Mouse (Mus musculus): ENCODE results near the gene Anxa1.

Gene Anxa1

DNA sequence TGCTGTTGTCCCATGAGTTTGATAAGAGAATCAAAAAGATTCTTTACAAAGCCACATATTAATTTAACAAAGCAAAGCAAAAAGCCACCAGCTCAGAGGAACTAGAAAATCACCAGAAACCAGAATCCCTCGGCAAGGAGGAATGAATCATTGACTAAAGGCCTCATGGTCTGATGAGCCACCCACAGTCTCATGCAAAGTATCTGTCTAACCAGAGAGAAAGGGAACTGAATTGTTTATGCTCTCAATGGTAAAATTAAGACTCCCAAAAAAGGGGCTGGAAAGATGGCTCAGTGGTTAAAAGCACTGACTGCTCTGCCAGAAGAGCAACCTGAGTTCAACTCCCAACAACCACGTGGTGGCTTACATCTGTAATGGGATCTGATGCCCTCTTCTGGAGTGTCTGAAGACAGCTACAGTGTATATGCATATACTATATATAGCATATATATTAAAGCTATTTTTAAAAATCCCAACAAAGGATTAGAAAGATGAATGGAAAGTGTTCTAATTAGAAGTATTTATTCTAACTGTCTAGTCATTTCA is 9.5 kb downstream of the Anxa1 start:
- no peak for DNase-seq (ENCODE audit: low spot score in 2 of 2)

DNA sequence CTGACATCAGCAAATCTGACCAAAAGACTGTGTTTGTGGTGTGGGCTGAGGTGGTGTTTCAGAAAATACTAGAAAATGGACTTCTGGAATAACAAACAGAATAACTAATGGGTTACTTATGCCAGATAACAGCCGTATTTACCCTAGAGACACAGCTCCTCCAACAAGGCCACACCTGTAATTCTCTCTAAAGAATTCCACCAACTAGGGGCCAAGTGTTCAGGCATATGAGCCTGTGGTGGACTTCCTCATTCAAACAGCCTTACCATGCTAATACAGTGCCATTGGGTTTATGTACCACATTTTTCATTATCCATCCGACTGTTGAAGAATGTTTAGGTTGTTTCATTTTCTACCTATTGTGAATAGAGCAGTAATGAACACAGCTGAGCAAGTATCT is 20.6 kb downstream of the Anxa1 start:
- no peak for DNase-seq (ENCODE audit: low spot score in 2 of 2)

DNA sequence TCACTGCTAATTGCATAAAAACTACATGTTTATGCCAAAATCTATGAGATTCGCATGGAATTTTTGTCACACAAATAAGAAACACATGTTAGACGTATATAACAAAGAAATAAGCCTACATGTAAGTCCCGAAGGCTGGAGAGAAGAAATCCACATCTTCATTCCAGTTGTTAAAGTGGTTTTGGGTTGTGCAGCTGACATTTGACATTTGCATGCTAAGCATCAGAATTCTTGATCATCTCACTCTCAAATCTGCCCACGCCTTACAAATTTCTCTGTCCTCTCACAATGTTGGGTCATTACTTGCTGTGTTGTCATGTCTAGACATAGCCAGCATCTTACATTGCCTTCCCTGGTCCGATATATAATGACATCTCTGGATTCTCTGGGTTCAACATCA is 24.2 kb downstream of the Anxa1 start:
- DNase-seq (ENCODE audit: low spot score in 2 of 2), result no peak

DNA sequence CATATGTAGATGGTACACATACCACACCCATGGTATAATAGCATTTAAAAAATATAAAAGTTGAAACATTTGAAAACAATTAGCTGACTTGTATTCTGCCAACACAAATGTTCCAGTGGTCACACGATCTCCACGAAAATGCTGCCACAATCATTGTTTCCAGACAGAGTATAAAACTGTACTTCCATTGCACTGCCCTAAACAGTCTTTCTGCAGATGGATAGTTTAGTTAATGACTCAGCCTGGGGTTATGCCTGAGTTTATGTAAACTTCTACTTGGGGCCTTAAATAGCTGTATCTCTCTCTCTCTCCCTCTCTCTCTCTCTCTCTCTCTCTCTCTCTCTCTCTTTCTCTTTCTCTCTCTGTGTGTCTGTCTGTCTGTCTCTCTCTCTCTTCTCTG is 24.7 kb downstream of the Anxa1 start:
- DNase-seq (ENCODE audit: low spot score in 2 of 2), result no peak

DNA sequence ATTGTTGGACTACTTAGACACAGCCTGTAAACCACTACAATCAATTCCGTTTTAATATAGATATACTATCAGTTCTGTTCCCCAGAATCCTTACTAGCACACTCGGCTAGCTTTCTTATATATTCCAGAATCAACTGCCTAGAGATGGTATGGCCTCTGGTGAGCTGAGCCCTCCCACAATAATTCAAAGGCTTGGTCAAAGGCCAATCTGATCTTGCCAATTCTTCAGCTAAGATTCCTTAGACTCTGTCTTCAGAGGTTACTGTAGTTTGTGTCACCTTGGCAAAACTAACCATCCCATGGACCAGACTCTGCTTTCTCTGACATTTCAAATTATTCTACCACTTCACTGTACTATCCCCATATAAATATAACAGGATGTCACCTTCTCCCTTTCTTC is 25.4 kb downstream of the Anxa1 start:
- DNase-seq (ENCODE audit: low spot score in 2 of 2), result no peak

DNA sequence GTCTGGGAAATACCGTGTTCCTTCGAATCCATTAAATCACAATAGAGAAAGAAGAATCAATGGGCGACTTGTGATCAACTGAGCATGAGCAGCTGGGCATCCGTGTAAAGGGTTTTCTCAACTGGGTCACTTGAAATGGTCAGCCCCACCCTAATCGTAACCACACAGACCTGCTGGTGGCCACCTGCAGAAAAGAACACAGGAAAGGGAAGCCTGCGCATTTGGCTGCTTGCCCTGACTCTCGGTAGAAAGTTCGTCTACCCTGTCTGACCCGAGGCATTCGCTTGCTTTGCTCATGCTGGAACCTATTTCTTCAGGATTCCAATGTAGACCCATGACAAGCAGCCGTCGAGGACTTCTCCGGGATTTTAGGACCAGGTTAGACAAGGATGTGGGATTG is 25.8 kb downstream of the Anxa1 start:
- no peak for DNase-seq (ENCODE audit: low spot score in 2 of 2)

DNA sequence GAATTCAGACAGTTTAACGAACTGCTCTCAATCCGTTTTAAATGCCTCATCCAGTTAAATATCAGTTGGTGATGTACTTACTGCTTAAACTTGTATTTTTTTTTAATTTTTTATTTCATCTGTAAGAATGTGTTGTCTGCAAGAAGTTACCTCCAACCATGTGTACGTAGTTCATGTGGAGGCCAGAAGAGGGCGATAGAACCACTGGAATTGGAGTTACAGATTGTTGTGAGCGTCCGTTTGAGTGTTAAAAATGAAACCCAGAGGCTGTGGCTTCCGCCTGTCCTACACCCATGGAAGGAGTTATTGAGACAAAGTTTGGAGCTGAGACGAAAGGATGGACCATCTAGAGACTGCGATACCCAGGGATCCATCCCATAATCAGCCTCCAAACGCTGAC is 27.5 kb downstream of the Anxa1 start:
- no peak for DNase-seq (ENCODE audit: low spot score in 2 of 2)

DNA sequence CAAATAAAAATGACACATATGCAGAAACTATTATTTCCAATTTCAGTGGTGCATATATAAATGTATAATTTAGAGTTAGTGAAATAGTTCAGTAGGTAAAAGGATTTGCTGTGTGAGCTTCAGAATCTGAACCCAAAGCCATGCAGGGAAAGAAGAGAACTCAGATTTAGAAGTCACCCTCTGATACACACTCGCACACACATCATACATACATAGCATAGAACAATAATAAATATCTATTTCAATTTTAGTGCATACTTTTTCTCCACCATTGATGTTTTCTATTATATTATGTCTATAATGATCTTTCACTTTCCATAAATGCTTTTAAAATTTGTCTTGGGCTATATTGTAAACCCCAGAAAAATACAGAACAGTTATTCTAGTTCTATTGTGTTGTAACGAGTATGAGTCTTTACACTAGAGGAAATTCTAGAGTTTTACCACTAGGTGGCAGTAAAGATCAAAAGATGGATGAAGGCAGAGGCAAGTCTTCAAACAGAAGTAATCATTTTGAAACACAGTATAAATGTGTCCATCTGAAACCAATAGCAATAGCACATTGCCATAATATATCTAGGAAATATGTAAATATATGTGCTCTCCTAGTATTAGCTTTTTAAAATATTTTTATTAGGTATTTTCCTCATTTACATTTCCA is 28.7 kb downstream of the Anxa1 start:
- no peak for DNase-seq (ENCODE audit: low spot score in 2 of 2)

DNA sequence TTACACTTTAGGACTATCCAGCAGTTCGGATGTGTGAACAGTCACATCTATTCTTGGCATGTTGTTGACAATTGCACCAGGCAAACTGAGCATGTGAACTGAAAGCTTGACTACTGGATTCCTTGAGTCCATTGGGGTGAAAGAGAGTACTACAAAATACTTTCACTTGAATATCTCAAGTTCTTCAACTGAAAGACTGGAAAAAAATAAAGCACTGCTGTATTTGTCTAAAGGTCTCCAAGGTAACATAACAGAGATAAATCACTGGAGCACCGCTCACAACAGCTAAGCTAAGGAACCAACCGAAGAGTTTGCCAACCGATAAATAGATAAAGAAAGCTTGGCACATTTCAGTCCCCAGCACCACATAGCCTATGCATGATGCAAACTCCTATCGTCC is 32.1 kb downstream of the Anxa1 start:
- no peak for DNase-seq (ENCODE audit: low spot score in 2 of 2)

DNA sequence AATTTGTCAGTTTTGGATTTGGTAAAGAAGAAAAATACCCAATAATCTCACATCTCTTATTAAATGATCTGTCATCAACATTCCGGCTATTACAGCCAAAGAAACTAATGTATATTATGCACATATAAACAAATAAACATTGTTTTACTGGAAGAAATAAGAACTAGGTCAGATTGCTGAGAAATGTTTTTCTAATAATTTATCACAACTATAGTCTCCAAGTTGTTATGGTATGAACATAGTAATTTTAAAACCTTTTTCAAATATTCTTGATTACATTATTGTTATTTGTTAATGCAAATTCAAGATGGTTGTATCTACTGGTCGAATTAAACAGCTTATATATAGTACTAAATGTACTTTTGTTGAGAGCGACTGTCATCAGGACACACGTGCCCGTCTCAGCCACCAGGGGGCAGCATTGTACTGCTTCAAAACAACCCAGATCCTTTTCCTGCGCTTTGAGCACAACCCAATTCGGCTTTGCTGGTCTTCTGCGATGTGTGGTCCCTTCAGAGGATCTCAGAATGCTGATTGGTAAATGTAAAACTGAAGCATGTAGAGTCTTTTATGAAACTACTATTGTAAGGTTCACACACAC is 45.3 kb downstream of the Anxa1 start:
- peak; percentile 55 to 75 for DNase-seq (ENCODE audit: low spot score in 2 of 2)

DNA sequence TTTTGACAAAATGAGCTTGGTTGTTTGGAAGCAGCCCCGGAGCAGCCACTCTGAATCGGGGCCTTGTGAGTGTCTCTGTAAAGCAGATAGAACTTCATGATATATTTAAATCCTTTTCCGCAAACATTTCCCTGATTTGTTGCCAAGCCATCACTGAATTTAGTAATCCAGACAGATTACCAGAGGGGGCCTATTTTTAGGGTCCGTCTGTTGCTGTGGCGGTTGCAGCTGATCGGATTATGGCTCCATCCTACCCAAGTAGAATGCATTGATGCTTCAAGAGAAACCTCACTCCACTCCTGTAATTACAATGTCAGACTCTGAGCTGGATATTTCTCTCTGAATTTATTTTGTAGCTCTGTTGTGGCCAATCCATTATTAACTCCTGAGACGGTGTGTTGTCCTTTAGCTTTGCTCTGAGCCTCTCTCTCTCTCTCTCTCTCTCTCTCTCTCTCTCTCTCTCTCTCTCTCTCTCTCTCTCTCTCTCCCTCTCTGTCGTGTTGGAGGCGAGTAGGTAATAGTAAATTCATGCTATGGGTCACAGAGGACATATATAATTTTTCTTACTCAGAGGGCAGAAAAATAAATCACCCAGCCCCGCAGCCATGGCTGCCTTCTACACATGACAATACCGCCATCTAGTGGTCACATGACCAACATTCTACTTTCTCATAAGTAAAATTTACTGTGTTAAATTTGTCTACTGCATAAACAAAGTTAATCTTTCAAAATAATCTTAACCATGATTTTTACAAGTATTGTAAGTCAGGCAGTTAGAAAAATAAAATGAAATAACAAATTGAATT is 46.0 kb downstream of the Anxa1 start:
- DNase-seq (ENCODE audit: low spot score in 2 of 2), result peak; percentile 27 to 32

DNA sequence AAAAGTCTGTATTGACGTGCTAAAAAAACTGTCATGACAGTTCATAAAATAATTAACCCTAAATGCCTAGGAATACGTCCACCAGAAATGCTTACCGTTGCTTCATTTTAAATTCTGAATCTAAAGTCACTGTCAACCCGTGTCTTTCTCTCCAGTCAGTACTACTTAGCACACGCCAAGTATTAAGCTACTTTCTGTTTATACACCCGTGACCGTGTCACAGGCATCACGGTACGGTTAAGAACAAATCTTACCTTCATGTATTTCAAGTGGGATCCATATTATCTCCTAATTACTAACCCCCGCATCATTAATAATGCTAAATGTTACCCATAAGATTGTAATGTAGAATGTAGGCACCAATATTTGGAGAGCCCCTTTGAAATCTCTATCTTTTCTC is 46.7 kb downstream of the Anxa1 start:
- DNase-seq (ENCODE audit: low spot score in 2 of 2), result no peak

Measured in frontal cortex, postnatal 14 days (tissue).